Mouse (Mus musculus): Measurements from ENCODE around the gene Atf6b.

The Atf6b gene

DNA sequence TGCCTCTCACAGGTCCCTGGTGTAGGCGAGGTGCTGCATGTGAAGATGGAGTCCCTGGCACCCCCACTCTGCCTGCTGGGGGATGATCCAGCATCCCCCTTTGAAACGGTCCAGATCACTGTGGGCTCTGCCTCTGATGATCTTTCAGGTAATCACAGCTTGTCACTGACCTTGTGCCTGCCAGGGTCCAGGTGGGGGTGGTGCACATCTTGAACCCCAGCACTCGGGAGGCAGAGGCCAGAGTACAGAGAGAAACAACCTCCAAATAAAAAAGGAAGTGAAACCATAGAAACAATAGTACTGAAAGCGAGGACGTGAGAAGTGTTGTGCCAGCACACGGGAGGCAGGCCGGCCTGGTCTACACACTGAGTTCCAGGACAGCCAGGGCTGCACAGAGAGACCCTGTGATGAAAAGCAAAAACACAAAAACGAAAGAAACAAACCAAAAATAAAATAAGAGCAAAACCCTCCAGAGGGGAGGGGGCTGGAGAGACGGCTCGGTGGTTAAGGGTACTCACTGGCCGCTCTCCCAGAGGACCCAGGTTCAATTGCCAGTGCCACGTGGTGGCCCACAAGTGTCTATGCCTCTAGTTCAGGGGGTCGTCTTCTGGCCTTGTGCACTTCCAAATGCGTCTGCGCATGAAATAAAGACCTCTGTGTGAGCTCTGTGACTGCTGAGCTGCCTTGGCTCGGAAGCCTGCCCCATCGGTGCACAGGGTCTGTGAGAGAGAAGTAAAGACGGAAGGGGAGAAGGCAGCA, 2.3 kb downstream of the Atf6b start:
- DNase-seq, result no peak

DNA sequence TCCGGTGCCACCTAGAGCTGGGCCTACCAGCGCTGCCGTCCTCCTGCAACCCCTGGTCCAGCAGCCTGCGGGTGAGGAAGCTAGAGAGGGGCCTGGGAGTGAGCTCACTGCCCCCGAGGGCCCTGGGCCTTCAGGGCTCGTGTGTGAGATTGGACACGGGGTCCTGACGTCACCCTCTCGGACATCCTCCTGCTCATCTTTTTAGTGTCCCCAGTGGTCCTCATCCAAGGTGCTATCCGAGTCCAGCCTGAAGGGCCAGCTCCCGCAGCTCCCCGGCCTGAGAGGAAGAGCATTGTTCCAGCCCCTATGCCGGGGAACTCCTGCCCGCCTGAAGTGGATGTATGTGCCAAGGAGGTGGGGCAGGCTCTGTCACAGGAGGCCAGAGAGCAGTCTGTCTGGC, 3.8 kb downstream of the Atf6b start:
- DNase-seq, result no peak

DNA sequence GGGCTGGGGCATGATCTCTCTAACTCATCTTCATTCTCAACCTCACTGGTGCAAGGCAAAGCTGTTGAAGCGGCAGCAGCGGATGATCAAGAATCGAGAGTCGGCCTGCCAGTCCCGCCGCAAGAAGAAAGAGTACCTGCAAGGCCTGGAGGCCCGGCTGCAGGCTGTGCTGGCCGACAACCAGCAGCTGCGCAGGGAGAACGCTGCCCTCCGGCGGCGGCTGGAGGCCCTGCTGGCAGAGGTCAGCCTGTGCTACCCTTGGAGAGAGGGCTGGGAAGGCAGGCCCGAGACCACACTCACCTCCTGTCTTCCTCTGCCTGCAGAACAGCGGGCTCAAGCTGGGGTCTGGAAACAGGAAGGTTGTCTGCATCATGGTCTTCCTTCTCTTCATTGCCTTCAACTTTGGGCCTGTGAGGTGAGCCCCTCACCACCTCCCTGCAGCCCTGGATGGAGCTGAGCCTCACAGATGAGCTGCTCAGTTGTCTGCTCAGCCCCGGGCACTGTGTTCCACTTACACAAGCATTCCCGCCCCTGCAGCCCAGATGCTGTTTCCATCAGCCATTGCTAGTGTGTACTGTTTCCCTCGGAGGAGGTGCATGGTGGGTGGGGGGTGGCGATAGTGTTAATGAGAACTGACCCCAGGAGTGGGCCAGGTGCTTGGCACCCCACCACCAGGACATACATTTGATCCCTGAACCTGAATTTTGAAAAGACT, 4.7 kb downstream of the Atf6b start:
- no peak for DNase-seq

DNA sequence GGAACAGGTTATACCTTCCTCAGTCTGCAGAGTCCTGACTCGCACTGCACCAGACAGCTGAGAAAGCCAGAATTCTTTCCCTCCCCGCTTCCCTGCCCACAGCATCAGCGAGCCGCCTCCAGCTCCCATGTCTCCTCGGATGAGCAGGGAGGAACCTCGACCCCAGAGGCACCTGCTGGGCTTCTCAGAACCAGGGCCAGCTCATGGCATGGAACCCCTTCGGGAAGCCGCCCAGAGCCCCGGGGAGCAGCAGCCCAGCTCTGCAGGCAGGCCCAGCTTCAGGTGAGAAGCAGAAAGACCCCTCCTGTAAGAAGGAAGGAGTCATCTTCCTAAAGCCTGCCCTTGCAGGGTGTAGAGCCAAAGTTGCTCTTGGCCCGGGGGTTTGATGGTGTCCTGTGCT, 5.6 kb downstream of the Atf6b start:
- DNase-seq, result no peak

DNA sequence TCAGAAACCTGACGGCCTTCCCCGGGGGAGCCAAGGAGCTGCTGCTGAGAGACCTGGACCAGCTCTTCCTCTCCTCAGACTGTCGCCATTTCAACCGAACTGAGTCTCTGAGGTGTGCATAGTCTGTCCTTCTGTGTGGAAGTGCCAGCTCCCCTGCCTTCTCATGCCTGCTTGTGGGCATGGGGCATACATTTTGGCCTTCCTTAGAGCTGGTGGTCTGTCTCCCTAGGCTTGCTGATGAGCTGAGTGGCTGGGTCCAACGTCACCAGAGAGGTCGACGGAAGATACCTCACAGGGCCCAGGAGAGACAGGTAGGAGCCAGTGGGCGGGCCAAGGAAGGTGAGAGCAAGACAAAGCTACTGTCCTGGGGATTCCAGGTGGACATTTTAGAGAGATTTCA, 6.0 kb downstream of the Atf6b start:
- no peak for DNase-seq

DNA sequence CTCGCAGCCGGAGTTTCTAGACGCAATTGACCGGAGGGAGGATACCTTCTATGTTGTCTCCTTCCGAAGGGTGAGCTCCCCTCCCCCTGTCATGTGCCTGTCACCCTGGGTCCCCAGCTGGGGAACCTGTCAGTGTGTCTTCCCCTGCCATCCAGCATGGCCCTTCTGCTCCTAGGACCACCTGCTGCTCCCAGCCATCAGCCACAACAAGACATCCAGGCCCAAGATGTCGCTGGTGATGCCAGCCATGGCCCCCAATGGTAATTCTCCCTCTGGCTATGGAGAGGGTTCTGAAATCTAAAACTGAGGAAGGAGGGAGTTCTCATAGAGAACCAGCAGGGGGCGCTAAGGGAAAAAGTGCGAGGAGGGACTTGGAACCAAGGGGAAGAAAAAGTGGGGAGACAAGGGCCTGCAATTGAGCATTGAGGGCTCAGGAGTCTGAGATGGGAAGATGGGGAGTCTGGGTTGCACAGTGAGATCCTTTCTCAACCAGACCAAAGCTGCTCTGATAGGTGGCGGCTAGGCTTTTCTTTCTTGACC, 6.9 kb downstream of the Atf6b start:
- no peak for DNase-seq

DNA sequence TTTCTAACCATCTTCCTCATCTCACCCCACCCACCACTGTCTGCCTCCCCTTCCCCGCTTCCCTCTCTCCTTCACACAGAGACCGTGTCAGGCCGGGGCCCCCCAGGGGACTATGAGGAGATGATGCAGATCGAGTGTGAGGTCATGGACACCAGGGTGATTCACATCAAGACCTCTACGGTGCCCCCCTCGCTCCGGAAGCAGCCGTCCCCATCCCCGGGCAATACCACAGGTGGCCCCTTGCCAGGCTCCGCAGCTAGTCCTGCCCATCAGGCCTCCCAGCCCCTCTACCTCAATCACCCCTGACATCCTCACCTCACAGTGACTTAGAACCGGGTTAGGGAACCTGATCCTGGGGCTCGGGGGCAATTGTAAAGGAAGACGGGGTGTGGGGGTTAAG, 7.4 kb downstream of the Atf6b start:
- no peak for DNase-seq

DNA sequence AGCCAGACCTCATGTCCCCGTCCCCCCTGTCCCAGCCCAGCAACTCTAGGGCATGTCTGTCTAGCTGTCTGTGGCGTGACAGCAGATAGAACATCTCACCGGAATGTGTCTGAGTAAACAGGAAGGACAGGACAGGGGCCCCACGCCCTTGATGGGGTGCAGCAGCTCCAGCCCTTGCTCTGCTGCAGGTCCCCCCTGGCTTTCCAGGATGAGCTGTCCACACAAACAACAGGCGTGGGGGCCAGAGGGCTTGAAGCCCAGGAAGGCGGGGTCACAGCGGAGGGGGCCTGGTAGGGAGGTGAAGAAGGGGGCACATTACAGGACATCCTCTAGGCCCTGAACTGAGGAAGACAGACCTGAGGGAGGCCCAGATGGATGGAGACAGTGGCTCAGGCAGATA, 8.2 kb downstream of the Atf6b start:
- no peak for DNase-seq

DNA sequence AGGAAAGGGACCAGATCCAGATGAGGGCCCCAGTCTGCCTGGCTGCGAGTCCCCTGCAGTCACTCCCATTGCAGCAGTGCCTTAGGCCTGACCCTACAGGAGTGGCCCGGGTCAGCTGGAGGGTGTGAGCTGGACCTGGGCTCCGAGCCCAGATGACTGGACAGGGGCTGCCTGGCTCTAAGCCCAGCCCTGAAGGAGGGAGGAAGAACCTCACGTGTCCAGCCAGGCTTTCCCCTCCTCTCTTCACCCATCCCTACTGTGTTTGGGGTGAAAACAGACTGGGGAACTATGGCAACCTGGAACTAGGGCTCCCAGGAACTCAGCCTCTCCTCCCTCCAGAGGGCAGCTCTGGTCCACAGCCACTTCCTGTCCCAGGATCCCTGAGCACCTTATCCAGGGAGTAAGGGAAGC, 8.6 kb downstream of the Atf6b start:
- DNase-seq, result no peak

DNA sequence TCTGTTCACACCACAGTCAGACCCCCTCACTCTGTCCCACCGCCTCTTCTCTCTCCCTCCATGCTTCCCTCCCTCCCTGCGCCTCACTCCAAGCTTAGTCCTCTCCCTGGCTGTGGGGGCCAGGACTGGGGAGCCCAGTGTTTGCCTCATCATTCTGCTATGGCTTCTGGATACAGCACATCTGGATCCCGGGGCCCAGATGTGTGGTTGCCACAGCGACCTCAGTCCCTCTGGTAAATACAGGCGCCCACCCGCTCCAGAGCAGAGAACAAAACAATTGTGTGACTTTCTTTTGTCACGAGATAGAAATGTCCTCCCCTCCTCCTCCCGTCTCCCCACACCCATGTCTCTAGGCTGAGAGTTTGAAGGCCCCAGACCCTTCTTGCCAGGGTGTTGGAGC, 9.7 kb downstream of the Atf6b start:
- no peak for DNase-seq

DNA sequence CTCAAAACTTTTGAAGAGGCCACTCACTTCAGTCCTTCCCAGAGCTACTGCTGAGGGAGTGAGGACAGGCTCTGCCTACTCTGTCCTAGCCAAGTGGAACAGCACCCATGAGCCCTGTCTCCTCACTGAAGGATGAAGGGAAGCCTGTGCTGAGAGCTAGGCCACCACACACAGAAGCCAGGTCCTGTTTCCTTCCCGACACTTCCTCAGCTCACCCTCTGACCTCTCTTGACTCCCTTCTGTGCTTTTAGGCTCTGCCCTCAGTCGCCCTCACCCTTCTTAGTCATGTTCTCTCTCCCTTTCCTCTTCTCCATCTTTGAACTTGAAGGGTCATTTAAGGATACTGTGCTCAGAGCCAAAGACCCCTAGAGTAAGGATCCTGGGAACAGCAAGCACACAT, 10.3 kb downstream of the Atf6b start:
- DNase-seq, result no peak

DNA sequence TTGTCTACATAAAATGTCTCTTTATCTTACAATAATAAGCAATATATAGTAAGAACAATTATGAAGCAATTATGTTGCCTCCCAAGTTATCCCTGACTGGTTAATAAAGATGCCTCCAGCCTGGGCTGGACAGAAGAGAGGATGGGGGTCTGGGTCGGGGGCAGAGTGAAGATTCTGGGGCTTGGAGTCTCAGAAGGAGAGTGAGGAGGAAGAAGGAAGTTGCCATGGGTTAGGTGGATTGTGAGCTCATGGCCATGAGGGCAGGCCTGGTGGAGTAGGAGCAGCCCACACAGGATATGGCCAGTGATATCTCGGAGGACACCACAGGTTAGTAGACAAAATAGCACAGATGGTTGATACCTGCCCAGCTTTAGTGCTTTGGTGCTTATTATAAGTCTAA, 11.2 kb downstream of the Atf6b start:
- no peak for DNase-seq

DNA sequence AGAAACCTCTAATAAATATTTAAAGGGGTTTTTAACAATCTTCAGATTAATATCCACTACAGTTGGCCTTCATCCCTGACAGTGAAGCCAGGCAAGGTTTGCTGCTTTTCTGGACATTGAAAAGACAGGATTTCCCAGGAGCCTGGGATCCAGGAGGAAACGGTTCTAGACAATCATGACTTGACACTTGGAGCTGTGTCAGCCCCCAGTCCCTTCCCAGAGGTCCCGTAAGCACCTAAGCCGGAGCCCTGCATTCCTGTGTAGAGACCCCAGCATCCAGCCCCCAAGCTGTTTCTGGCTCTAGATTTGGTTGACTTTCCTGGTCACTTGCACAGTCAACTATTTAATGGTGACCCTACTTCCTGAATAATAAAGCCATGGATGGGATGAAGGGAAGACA, 11.6 kb downstream of the Atf6b start:
- DNase-seq, result no peak

DNA sequence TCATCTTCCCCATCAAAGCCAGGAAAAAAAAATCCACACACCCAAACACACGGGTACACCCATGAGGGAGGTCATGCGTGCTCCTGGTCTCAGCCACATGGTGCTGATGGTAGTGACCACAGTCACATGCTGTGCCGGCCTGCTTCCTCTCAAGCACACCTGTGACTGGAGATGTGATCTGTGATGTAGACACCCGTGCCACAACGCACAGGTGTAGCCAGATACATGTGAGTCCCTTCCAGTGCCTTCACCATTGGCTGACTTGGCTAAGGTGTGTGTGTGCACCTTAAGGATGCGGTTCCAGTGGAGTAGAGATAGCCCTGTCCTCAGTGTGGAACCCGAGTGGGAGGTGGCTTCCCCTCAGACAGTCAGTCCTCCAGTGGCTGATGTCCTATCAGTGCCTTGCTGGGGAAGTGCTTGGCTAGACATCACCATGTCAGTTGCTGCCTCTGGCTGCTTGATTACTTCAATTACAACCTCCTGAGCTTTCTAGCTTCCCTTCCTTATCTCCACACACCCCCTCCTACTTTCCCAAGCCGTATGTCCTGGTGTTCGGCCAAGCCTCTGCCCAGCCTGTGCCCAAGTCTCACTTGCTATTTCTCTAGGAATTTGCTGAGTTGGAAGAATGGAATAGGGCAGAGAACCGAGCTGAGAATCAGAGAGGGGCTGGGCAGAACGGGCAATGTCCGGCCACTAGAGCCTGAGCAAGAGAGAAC, 12.4 kb downstream of the Atf6b start:
- DNase-seq, result no peak

DNA sequence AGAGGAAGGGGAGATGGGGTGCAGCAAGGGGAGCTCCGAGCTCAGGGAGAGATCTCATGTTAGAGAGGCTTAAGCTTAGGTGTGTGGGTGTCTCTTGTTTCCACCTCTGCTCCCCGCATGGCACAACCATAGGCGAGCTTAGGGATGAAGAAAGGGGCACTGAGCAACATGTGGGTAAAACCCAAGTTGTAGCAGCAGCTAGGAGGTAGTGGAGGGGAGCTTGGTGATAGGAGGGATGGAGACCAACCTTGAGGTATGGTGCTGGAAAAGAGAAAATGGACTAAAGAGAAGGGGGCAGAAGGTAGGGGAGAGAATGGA, 12.9 kb downstream of the Atf6b start:
- DNase-seq, result no peak

DNA sequence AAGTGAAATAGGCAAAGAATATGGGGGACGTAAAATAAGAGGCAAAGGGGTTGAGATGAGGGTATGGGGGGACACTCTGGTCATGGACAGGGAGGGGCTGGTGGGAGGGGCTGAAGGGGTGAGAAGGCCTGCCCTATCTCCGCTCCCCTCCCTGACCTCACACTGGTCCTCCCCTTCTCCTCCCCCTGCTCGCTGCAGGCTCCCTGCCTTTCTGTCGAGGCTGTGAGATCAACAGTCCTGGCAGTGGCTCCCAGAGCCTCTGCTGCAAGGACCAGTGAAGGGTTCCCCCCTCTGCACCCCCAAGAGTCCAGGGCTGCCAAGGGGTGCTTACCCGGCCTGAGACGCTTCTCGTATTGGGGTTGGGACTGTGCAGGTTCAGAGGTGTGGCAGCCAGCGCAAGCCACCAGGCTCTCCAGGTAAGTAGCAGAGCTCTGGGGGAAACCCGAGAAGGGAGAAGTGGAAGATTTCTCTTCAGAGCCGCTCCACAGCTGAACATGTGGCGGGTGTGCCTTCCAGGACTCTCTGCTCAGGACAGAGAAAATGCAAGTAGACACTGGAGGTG, 13.4 kb downstream of the Atf6b start:
- DNase-seq, result no peak

DNA sequence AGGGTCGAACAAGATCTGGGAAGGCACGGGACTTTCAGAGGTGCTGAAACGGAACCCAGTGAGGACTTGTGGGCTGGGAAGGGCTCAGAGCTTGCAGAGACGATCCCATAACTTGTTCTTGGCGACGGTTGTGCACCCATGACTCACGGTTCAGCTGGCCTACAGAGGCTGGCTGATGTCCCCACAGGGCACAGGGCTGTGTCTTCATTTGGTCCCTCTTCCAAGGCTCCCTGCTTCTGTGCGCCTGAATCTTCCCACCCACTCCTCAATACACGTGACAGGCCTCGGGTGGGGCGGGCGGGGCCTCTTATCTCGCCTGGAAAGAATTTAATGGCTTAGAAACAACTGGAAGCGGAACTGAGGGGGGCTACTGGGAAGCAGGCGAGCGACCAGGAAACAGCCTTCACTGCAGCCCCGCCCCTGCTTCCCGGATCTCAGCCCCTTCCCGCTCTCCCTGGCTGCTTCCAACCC, 14.2 kb downstream of the Atf6b start:
- no peak for DNase-seq

DNA sequence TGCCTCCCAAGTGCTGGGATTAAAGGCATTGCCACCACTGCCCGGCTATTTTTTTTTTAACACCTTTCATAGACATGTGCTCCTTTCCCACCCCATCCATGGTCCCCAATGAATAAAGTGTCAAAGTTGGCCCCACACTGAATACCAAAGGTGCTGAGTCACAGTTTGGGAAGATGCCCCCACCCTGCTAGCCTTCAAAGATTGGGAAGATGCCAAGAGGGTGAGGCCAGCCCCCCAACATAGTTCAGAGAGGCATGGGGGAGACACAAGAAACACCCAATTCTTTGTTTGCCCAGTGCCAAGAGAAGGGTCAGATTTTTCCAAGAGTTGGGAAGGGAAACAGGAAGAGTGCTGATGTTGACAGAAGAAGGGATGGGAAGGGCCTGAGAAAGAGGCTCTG, 15.5 kb downstream of the Atf6b start:
- DNase-seq, result no peak

DNA sequence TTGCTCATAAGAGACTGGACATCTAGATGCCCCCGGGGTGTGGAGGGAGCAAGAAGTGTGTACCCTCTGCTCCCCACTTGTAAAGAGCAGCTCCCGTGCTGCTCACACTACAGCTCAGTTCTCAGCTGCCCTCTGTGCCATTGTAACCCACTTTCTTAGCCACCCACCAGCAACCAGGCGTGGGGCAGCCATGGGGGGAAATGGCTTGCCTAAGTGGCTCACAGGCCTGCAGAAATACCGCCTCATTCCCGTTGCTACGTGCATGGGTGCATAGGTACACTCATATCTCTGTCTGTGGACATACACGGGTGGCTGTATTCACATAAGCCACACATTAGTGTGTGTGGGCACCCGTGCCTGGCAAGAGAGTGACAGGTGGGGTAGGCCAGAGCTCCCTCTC, 16.0 kb downstream of the Atf6b start:
- no peak for DNase-seq

DNA sequence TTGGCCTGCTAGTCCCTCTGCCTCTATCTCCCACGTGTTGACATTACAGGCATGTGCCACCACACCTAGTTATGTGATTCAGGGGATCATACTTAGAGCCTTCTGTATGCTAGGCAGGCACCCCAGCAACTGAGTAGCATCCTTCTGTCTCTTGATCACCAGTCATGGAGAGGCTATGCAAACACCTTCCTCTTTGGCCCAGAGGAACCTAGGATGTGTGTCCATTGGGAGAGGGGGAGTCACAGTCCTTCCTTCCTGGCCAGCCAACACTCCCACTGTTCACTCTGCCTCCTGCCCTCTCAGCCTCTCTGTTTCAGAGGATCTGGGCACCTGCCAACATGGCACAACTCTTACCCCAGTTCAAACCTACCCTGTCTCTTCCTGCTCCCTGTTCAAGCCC, 16.6 kb downstream of the Atf6b start:
- DNase-seq, result no peak

DNA sequence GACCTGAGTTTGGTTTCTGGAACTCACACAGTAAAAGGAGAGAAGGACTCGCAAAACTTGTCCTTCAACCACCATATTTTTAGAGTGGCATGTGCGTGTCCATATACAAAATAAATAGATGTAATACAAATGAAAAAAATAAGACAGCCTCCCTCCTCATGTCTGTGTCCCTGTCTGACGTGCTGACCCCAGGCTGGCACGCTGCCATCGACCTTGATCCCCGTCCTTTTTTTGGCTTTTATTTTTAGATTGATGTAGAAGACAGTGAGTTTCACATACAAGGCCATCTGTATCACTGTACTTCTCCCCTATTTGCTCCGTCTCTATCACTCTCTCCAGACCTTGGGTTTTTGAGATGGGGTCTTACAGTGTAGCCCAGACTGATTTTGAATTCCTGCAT, 17.5 kb downstream of the Atf6b start:
- no peak for DNase-seq

DNA sequence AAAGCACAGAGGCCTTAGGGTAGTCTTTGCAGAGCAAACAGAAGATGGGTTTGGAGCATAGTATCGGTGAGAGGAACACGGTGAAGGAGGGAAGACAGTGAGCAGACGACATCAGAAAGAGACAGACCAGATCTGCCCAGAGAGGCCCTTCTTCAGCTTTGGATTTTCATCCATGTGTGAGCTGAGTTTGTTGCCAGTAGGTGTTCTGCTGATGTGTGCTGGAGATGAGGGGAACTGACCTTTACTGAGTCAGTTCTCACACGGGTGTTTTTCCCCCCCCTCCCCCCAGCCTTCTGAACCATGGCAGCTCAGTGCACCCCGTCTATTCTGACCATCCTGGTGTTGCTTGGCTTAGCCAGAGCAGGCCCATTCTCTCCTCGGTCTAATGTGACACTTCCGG, 23.3 kb downstream of the Atf6b start, which contains the start of gene Tnxb:
Gene Tnxb, plus strand, starts transcription at position 301 of the 400 bp plus-strand sequence.
- DNase-seq, result no peak

Measured in thymus, adult 18-20 months (tissue).